Mouse (Mus musculus): ENCODE data around the gene Sfn. TPM values are rescaled to one million over a fixed set of nuclear protein-coding genes. Genes with fewer than 3 reads are reported as not detected.
A peak's percentile ranks its signal among the peaks of the same experiment; 100 is the strongest.

Sfn gene
- polyA plus RNA-seq, 1 experiment from 2014 or later, result 3.5 TPM

DNA sequence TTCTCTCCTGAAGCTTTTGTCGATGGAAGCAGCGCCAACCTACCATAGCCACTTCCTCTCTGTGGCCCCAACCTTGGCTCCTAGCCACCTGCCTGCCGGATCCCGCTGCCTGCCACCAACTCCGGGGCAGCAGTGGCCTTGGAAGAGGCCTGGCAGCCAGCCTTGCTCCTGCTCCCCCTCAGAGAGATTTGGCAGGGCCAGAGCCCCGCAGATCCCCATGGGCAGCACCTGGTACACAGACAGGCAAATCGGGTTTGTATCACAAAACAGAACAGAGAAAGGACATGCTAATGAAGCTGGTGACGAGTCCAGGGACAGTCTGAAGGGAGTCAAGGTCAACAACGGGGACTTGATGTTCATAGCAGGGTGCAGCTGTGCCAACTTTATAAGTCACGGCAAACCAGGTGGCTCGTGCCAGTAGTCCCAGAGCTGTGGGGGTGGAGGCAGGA lies 38.8 kb downstream of the Sfn start:
- 74% methylated on average over 11 of the region's 11 CpGs for WGBS
- Histone ChIP-seq H3K9ac (ENCODE audit: low read depth, low read length) (no peak overlapping the region), H3K9me3 (ENCODE audit: control insufficient read depth, low read length) (peaks cover 4% of the 10 kb centered on the region; the same call in 1 of the 2 replicates), H3K36me3 (ENCODE audit: control insufficient read depth, insufficient read depth, low read length) (no peaks in the 10 kb centered on the region), H3K27me3 (replicated peaks; ENCODE audit: control insufficient read depth, insufficient read depth, low read length) (no peaks in the 10 kb centered on the region), H3K4me3 (ENCODE audit: low read depth, low read length) (no peak overlapping the region), H3K4me2 (no peak overlapping the region), H3K4me1 (replicated peaks; ENCODE audit: control insufficient read depth, insufficient read depth, low read length) (no peaks in the 10 kb centered on the region), H3K27ac (ENCODE audit: low read depth, low read length) (no peak overlapping the region)
- DNase-seq (ENCODE audit: low spot score), result no peak
- no peak for ATAC-seq (replicated peaks; ENCODE audit: low FRiP score)

DNA sequence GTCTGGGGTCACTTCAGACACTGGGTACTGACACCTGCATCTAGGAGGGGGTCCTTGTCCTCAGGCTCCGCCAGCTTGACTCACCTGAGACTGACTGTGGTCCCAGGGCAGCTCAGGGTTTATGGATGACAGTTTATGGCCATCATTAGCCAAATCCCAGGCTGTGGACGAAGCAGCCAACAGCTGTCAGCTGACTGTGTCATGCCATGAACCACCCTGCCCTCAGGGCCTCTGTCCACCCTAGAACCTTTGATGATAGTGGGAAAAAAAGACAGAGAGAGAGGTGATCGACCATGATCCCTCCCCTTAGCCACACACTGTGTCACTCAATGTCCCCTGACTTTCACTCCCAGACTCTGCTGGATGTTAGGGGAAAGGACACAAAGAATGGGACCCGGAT lies 40.3 kb downstream of the Sfn start:
- Histone ChIP-seq H3K4me2 (no peak overlapping the region), H3K9ac (ENCODE audit: low read depth, low read length) (no peak overlapping the region), H3K36me3 (ENCODE audit: control insufficient read depth, insufficient read depth, low read length) (no peaks in the 10 kb centered on the region), H3K4me1 (replicated peaks; ENCODE audit: control insufficient read depth, insufficient read depth, low read length) (no peaks in the 10 kb centered on the region), H3K9me3 (ENCODE audit: control insufficient read depth, low read length) (peaks cover 4% of the 10 kb centered on the region; the same call in 1 of the 2 replicates), H3K27ac (ENCODE audit: low read depth, low read length) (no peak overlapping the region), H3K27me3 (replicated peaks; ENCODE audit: control insufficient read depth, insufficient read depth, low read length) (no peaks in the 10 kb centered on the region), H3K4me3 (ENCODE audit: low read depth, low read length) (no peak overlapping the region)
- DNase-seq (ENCODE audit: low spot score) (no peak), ATAC-seq (replicated peaks; ENCODE audit: low FRiP score) (no peak)
- WGBS, result 78% methylated on average over 4 of the region's 4 CpGs

DNA sequence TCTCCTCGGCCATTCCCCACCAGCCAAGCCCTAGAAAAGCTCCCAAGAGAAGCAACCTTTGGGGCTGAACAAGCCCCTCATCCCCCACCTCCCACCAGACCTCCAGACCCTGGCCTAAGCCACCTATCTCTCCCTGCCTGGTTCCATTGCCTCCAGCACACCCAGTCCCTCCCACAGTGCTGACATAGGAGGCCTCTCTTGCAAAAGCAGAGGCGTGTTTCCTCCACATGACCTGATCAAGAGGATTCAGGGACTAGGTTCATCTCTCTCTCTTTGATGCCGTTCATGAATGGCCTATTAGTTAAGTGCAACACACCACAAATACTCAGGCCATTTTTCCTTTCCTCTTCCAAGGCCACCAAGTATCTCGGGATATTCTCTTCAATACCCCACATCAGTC lies 42.1 kb downstream of the Sfn start:
- H3K4me3 ChIP-seq (ENCODE audit: low read depth, low read length), result no peak overlapping the region
- DNase-seq (ENCODE audit: low spot score) (no peak), ATAC-seq (replicated peaks; ENCODE audit: low FRiP score) (no peak)
- no peak overlapping the region for H3K4me2 ChIP-seq
- peaks cover 4% of the 10 kb centered on the region; the same call in 1 of the 2 replicates for H3K9me3 ChIP-seq (ENCODE audit: control insufficient read depth, low read length)
- 63% methylated on average over 4 of the region's 4 CpGs for WGBS
- H3K27ac ChIP-seq (ENCODE audit: low read depth, low read length), result no peak overlapping the region
- no peaks in the 10 kb centered on the region for H3K4me1 ChIP-seq (replicated peaks; ENCODE audit: control insufficient read depth, insufficient read depth, low read length)
- H3K9ac ChIP-seq (ENCODE audit: low read depth, low read length), result no peak overlapping the region
- H3K27me3 ChIP-seq (replicated peaks; ENCODE audit: control insufficient read depth, insufficient read depth, low read length), result peaks cover 4% of the 10 kb centered on the region; the same call in 1 of the 2 replicates
- no peaks in the 10 kb centered on the region for H3K36me3 ChIP-seq (ENCODE audit: control insufficient read depth, insufficient read depth, low read length)

DNA sequence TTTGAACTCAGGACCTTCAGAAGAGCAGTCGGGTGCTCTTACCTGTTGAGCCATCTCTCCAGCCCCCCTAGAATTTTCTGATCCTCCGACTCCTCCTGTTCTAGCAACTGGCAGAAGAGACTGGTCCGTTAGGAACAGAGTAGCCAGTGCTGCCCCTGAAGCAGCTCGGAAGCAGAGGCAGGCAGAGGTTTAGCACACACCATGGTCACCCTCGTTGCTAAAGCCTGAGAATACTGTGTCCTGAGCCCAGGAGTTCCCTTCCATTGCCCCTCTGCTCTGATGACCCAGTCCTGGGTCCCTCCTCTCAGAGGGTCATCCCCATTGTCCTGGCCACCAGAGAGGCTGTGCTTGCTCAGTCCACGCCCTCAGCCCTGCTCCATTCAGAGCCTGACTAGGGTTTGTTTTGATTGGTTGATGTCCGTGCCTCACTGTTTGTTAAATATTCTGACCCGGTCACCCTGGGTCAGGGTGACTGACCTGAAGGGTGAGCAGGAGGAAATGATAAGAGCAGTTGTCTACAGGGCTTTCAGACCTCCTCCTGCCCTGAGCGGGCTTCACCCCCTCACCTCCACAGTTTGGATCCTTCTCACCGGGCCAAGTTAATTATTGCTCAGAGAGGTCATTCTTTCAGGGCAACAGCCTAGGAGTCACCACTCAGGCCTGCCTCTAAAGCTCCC lies 44.8 kb downstream of the Sfn start:
- Histone ChIP-seq H3K4me1 (replicated peaks; ENCODE audit: control insufficient read depth, insufficient read depth, low read length) (peaks cover 13% of the 10 kb centered on the region), H3K4me2 (peak overlapping the region; percentile 35; the same call in 1 of the 2 replicates), H3K9me3 (ENCODE audit: control insufficient read depth, low read length) (no peaks in the 10 kb centered on the region), H3K27me3 (replicated peaks; ENCODE audit: control insufficient read depth, insufficient read depth, low read length) (peaks cover 4% of the 10 kb centered on the region; the same call in 1 of the 2 replicates), H3K27ac (ENCODE audit: low read depth, low read length) (0 out of 2 replicates have a peak overlapping the region, but pooled peaks have one; percentile 49), H3K9ac (ENCODE audit: low read depth, low read length) (no peak overlapping the region), H3K4me3 (ENCODE audit: low read depth, low read length) (no peak overlapping the region), H3K36me3 (ENCODE audit: control insufficient read depth, insufficient read depth, low read length) (no peaks in the 10 kb centered on the region)
- ATAC-seq (replicated peaks; ENCODE audit: low FRiP score) (peak; percentile 80), DNase-seq (ENCODE audit: low spot score) (no peak)
- 42% methylated on average over 10 of the region's 10 CpGs for WGBS

DNA sequence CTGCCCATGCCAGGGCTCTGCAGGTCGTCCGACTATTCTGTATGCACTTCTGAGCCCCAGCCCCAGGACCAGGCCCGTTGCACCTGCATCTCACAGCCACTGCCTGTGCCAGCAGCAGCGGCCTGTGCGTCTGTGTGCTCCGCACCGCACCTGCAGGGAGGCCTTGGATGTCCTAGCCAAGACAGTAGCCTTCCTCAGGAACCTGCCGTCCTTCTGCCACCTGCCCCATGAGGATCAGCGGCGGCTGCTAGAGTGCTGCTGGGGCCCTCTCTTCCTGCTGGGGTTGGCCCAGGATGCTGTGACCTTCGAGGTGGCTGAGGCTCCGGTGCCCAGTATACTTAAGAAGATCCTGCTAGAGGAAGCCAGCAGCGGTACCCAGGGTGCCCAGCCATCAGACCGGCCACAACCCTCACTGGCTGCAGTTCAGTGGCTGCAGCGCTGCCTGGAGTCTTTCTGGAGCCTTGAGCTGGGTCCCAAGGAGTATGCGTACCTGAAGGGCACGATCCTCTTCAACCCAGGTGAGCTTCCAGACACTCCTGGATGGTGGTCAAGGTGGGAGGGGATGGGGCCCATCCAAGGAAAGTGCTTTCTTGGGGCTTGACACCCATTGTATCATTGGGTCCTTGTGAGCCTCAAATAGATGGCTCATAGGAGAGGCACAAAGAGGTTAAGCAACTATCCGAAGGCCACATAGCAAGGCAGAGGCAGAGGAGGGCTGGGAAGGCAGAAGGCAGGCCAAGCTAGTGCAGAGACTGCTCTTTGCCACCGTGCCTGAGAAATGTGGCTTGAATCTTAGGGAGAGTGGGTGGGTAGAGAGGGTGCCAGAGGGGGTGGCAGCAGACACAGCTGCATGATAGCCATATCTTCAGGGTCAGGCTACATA lies 48.3 kb downstream of the Sfn start:
- 55% methylated on average over 19 of the region's 19 CpGs for WGBS
- Histone ChIP-seq H3K4me3 (ENCODE audit: low read depth, low read length) (peak overlapping the region; percentile 5; the same call in 1 of the 2 replicates), H3K27me3 (replicated peaks; ENCODE audit: control insufficient read depth, insufficient read depth, low read length) (peaks cover 4% of the 10 kb centered on the region; the same call in 1 of the 2 replicates), H3K36me3 (ENCODE audit: control insufficient read depth, insufficient read depth, low read length) (no peaks in the 10 kb centered on the region), H3K4me1 (replicated peaks; ENCODE audit: control insufficient read depth, insufficient read depth, low read length) (peaks cover 13% of the 10 kb centered on the region), H3K4me2 (peak overlapping the region; percentile 43), H3K27ac (ENCODE audit: low read depth, low read length) (no peak overlapping the region), H3K9ac (ENCODE audit: low read depth, low read length) (no peak overlapping the region; the same call in 1 of the 2 replicates), H3K9me3 (ENCODE audit: control insufficient read depth, low read length) (no peaks in the 10 kb centered on the region)
- ATAC-seq (replicated peaks; ENCODE audit: low FRiP score) (no peak), DNase-seq (ENCODE audit: low spot score) (no peak)

DNA sequence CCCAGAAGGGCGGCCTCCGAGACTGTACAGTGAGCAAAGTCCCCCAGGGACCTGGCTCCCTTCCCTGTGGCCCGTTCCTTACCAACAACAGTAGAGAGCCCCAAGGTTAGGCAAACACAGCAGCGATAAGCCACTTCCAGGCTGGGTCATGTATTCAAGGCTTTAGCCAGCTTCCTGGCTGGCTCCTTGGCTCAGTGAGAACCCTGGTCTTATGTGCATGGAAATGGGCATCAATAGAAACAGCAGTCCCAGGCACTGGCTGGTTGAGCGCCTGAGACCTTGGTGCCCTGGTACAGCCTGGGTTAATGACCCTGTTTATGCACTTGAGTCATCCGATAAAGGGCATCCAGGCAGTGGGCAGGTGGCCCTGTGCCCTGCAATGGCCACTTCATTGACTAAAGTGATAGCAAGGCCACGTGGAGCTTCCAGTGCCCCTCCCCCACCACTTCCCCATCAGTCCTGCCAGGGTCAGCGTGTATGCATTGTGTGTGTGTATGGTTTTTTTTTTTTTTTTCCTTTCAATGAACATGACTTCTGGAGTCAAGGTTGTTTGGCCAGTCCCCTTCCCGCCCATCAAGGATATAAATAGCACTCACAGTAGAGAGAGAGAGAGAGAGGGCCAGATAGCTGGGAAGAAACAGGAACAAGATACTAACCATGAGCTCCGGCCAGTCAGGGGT lies 49.1 kb downstream of the Sfn start, which contains the start of gene Nr0b2:
Gene Nr0b2 (plus strand): TSS at position 609 of the 680 bp plus-strand sequence.
- H3K36me3 ChIP-seq (ENCODE audit: control insufficient read depth, insufficient read depth, low read length), result no peaks in the 10 kb centered on the region
- 51% methylated on average over 10 of the region's 10 CpGs for WGBS
- H3K4me3 ChIP-seq (ENCODE audit: low read depth, low read length), result peak within 1 kb of the TSS; percentile 5; the same call in 1 of the 2 replicates
- 0 out of 2 replicates have a peak, but pooled peaks have one; percentile 6 for ATAC-seq (replicated peaks; ENCODE audit: low FRiP score)
- H3K9me3 ChIP-seq (ENCODE audit: control insufficient read depth, low read length), result no peaks in the 10 kb centered on the region
- no peak within 1 kb of the TSS; the same call in 1 of the 2 replicates for H3K9ac ChIP-seq (ENCODE audit: low read depth, low read length)
- DNase-seq (ENCODE audit: low spot score), result no peak
- peak within 1 kb of the TSS; percentile 30; the same call in 1 of the 2 replicates for H3K27ac ChIP-seq (ENCODE audit: low read depth, low read length)
- H3K4me2 ChIP-seq, result peak within 1 kb of the TSS; percentile 43
- H3K27me3 ChIP-seq (replicated peaks; ENCODE audit: control insufficient read depth, insufficient read depth, low read length), result peaks cover 4% of the 10 kb centered on the region; the same call in 1 of the 2 replicates
- H3K4me1 ChIP-seq (replicated peaks; ENCODE audit: control insufficient read depth, insufficient read depth, low read length), result peaks cover 13% of the 10 kb centered on the region

DNA sequence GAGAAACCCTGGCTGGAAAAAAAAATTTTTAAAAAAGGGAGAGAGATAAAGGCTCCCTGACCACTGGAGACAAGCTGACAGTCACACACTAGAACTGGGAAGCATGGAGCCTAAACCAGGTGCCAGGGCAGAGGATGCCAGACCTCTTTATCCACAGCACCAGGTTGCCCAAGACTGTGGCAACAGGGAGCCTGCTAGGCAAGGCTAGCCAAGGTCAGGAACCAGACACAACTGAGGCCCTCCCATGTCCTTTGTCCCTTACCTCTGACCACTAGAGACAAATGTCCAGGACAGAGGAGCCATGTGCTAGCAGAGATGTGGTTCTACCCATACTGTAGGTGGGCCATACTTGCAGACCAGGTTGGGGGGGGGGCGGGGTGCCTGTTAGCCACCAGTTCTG lies 49.9 kb downstream of the Sfn start:
- Histone ChIP-seq H3K36me3 (ENCODE audit: control insufficient read depth, insufficient read depth, low read length) (no peaks in the 10 kb centered on the region), H3K9me3 (ENCODE audit: control insufficient read depth, low read length) (no peaks in the 10 kb centered on the region), H3K27ac (ENCODE audit: low read depth, low read length) (no peak overlapping the region), H3K9ac (ENCODE audit: low read depth, low read length) (no peak overlapping the region), H3K27me3 (replicated peaks; ENCODE audit: control insufficient read depth, insufficient read depth, low read length) (peaks cover 4% of the 10 kb centered on the region; the same call in 1 of the 2 replicates), H3K4me3 (ENCODE audit: low read depth, low read length) (no peak overlapping the region), H3K4me2 (no peak overlapping the region), H3K4me1 (replicated peaks; ENCODE audit: control insufficient read depth, insufficient read depth, low read length) (peaks cover 13% of the 10 kb centered on the region)
- no peak for ATAC-seq (replicated peaks; ENCODE audit: low FRiP score)
- WGBS, result 73% methylated on average over 1 of the region's 1 CpGs
- DNase-seq (ENCODE audit: low spot score), result no peak
